Mouse (Mus musculus): ENCODE data around the gene Mmp25.

The Mmp25 gene

GRCm38 (mm10) chr17:23644613-23645495 lies at the start of gene Mmp25:
TSS of gene Mmp25 (minus strand) at chr17:23645277.
- peak; percentile 22 for DNase-seq (ENCODE audit: low read depth)

- DNase-seq (ENCODE audit: low read depth), result no peak
These were observed 49.4 kb upstream of the Mmp25 start for GRCm38 (mm10) chr17:23694491-23694890.

- DNase-seq (ENCODE audit: low read depth), result no peak
These were observed 39.0 kb upstream of the Mmp25 start, which contains the start of gene Cldn9 for GRCm38 (mm10) chr17:23683856-23684672. TSS of gene Cldn9 (minus strand) at chr17:23684026.

GRCm38 (mm10) chr17:23683226-23683625 lies 38.1 kb upstream of the Mmp25 start:
- DNase-seq (ENCODE audit: low read depth), result no peak

- no peak for DNase-seq (ENCODE audit: low read depth)
These were observed 37.5 kb upstream of the Mmp25 start for GRCm38 (mm10) chr17:23682530-23682929.

- no peak for DNase-seq (ENCODE audit: low read depth)
These were observed 37.0 kb upstream of the Mmp25 start for GRCm38 (mm10) chr17:23682092-23682491.

- DNase-seq (ENCODE audit: low read depth), result no peak
These were observed 36.0 kb upstream of the Mmp25 start for GRCm38 (mm10) chr17:23681086-23681485.

GRCm38 (mm10) chr17:23680336-23680735 lies 35.3 kb upstream of the Mmp25 start:
- no peak for DNase-seq (ENCODE audit: low read depth)

GRCm38 (mm10) chr17:23679127-23679835 lies 34.2 kb upstream of the Mmp25 start, which contains the start of gene Cldn6:
TSS of gene Cldn6 (plus strand) at chr17:23679249.
- no peak for DNase-seq (ENCODE audit: low read depth)

- DNase-seq (ENCODE audit: low read depth), result peak; percentile 95
These were observed 32.2 kb upstream of the Mmp25 start, which contains the start of gene Tnfrsf12a for GRCm38 (mm10) chr17:23677236-23677679. TSS of gene Tnfrsf12a (minus strand) at chr17:23677468.

GRCm38 (mm10) chr17:23676473-23677031 lies 31.5 kb upstream of the Mmp25 start:
- peak; percentile 65 for DNase-seq (ENCODE audit: low read depth)

- DNase-seq (ENCODE audit: low read depth), result peak; percentile 61
These were observed 30.6 kb upstream of the Mmp25 start for GRCm38 (mm10) chr17:23675564-23676281.

GRCm38 (mm10) chr17:23675127-23675526 lies 30.1 kb upstream of the Mmp25 start:
- DNase-seq (ENCODE audit: low read depth), result no peak

GRCm38 (mm10) chr17:23674271-23674952 lies 29.3 kb upstream of the Mmp25 start:
- peak; percentile 37 for DNase-seq (ENCODE audit: low read depth)

- DNase-seq (ENCODE audit: low read depth), result peak; percentile 97
These were observed 28.5 kb upstream of the Mmp25 start, which contains the start of the genes Hcfc1r1 and Thoc6 for GRCm38 (mm10) chr17:23673424-23674073. TSS of gene Hcfc1r1 (plus strand) at chr17:23673596. TSS of gene Thoc6 (minus strand) at chr17:23673882.

- no peak for DNase-seq (ENCODE audit: low read depth)
These were observed 27.7 kb upstream of the Mmp25 start for GRCm38 (mm10) chr17:23672761-23673160.

- DNase-seq (ENCODE audit: low read depth), result no peak
These were observed 26.4 kb upstream of the Mmp25 start for GRCm38 (mm10) chr17:23671519-23671918.

- no peak for DNase-seq (ENCODE audit: low read depth)
These were observed 25.5 kb upstream of the Mmp25 start for GRCm38 (mm10) chr17:23670516-23671074.

GRCm38 (mm10) chr17:23665511-23665910 lies 20.4 kb upstream of the Mmp25 start:
- no peak for DNase-seq (ENCODE audit: low read depth)
